Mouse (Mus musculus) 3134 (cell line): ENCODE measurements at regions not wholly inside any gene's neighbourhood (a gene's known extent, or its start where the extent isn't known, plus 50 kb on each side); places are given as distances from the start of the nearest gene placed in this dataset.
A peak's percentile ranks its signal among the peaks of the same experiment; 100 is the strongest.

Source experiments
- DNase-seq: peaks from one replicate; pipeline ENCODE4 v3.0.0-alpha.2; 2011; ENCODE audit warnings: low spot score; ENCODE audit not compliant: insufficient read length; ENCODE audit errors: extremely low read depth

- no peak for DNase-seq
These were observed 110.0 kb upstream of the Fat1 start for GRCm38 (mm10) chr8:44825183-44825757.

DNA sequence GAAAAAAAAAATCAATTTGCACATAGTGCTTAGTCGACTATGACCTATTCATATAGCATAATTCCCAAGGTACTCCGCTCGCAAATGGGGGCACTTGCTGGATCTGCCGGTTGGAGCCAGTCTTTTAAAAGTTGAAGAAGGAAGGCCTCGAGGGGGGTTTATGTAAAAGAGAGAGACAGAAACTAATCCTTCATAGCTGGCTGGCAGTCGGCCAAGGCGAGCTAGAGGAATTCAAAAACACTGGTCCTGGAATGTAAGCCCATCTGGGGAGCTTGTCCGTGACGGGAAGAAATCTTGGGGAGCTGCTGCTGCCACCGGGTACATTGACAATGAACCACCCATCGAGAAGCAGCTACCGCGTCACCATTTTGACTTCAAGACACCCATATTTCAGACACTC, 108.3 kb upstream of the Fat1 start:
- DNase-seq = no peak

DNA sequence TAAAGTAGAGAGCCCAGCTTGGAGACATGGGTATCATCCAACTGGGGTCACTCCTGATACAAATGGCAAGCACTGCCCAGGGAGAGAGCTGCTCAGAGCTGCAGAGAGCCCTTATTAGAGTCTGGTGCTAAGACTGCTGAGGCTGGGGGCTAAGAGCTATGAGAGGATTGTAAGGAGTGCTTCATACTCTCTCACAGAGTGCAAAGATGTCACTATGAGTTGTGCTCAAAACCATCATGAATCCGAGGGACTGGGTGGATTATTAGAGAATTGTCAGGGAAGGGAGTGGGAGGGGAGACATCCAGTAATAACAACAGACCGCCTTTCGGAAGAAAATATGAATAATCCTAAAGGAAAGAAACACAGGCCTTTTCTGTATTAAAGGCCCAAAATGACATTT, 107.2 kb upstream of the Fat1 start:
- DNase-seq = no peak

DNA sequence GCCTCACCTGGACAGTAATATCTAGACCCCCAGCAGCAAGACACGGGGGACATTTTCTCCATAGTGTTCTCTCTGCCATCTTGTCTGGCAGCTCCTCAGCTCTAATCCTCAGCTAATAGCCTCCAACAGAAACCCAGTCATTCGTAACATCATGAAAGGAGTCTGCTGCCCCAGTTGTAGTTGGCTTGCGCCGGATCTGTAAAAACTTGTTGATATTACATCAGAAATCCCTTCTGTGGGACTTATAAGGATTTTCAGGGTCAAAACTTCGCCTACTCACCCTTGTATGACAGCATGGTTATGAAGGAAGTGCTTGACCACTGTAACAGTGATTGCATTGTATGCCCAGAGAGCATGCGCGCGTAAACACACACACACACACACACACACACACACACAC, 96.8 kb upstream of the Fat1 start:
- no peak for DNase-seq

- DNase-seq = no peak
These were observed 95.6 kb upstream of the Fat1 start for GRCm38 (mm10) chr8:44839504-44840209.

DNA sequence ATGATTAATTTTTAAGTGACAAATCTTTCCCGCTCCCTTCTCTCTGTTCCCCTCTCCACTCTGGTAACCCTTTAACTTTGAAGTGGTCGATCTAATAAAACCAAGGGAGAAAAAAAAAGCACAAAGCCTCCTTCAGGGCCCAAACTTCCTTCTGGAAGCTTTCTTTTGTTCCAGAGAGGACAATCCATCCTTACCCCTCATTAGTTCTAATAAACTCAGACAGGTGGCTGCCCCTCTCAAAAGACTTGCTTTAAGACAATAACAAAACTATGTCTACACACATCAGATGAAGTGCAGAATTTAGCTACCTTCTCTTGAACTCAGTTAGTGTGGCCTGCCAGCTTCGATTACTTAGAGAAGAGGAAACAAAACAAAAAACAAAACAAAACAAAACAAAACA, 94.6 kb upstream of the Fat1 start:
- DNase-seq = no peak

DNA sequence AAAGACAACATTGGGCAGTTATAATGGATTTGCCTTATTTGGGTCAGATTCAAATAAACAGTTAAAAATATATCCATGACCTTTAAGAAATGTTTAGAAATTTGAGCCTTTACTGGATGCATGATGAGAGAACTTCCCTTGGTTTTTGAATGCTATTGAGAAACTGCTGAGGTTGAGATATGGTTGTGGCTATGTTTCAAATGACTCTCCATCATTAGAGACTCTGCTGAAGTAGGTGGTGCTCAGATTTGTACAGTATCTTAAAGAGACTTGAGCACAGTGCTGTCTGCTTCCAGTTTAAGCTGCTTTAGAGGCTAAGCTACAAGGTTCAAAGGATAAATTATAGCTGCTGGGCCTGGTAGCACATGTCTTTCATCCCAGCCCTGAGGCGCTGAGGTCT, 90.9 kb upstream of the Fat1 start:
- no peak for DNase-seq

DNA sequence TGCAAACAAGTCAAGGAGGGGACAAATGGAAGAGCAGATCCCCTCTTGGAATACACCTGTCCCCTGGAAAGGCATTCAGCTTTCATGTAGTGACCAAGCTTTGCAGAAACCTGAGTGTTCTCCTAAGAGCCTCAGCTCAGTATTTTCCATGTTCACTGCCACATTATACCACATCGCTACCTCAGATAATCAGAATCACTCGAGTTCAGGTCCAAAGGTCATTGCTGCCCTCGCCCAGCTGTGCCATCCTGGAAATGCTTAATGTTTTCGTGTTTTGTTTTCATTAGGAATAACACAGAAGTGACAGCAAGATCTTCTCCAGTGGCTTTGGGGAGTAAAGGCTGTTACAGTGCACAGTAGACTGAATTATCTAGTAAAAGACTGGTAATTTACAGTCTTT, 83.0 kb upstream of the Fat1 start:
- no peak for DNase-seq

DNA sequence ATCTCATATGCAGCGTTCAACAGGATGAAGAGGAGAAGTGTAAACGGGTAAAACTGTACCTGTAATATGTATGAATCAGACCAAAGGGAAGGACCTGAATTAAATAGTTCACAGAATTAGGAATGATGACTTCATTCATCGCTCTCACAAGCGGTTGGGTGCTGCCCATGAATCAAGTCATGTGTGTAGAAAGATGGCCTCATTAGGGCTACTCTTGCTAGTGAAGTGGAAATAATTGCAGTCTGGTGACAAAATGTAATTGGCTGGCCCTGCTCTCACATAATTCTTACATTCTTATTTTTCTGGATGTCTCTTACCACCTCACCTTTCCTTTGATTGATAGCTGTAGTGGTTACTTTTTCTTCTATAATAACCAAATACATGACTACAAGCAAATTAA, 80.1 kb upstream of the Fat1 start:
- no peak for DNase-seq

- no peak for DNase-seq
These were observed 68.0 kb upstream of the Fat1 start for GRCm38 (mm10) chr8:44867202-44867601.

DNA sequence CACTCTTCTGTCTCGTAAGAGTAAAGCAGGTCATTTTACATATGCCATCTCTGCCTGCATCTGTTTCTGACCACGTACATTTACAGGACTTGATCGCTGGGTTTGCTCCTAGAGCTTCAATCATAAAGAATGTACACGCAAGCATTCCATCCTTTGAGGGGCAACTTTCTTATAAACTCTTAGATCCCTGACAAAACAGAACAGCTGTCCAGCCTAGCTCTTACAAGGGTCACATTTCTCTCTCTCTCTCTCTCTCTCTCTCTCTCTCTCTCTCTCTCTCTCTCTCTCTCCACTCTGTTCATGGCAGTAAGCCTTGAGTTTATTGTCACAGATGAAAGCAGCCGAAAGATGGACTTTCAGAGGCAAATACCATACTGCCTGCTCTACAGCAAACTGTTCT, 67.6 kb upstream of the Fat1 start:
- no peak for DNase-seq

DNA sequence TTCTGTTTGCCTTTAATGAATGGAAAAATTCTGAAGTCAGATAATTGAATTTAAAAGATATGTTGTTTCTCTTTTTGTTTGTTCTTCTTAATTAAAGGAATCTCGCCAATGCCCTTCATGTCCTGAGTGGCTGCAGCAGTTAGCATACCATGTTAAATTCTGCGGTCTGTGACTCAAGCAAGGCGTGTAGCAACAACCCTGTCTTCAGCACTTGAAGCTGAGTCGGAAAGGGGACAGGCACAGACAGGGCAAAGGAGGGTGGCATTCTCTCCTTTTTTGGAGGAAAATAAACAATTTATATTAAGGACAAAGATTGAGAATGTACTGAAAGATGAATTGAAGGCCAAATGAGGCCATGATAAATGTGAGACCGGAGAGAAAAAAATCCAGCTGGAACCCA, 58.2 kb upstream of the Fat1 start:
- peak; percentile 60 for DNase-seq

- peak; percentile 9 for DNase-seq
These were observed 57.0 kb upstream of the Fat1 start for GRCm38 (mm10) chr8:44878208-44878607.

DNA sequence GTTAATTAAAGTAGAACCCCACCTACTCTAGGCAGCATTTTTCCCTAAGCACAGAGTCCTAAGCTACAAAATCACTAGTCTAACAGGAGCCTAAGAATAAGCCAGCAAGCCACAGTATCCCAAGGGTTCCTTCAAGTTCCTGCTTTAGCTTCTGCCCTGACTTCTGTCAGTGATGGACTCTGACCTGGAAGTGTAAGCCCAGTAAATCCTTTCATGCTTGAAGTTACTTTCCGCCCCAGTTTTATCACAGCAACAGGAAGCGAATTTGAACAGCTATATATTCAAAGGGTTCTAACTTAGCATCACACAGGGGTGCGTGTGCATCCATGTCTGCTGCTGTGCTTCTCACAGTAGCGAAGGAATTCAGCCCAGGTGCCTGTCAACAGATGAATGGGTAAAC, 56.1 kb upstream of the Fat1 start:
- DNase-seq = no peak

- no peak for DNase-seq
These were observed 50.7 kb upstream of the Fat1 start for GRCm38 (mm10) chr8:44884399-44885006.
